Mouse (Mus musculus) small intestine, adult 2 months (tissue): Measurements from ENCODE around the gene Tmf1.

ENCODE experiments used
- CTCF ChIP-seq: fragments of 200-500 bp; IDR thresholded peaks from 2 replicates; pipeline ENCODE4 v1.5.1; 2012; ENCODE audit warnings: low read depth, mild to moderate bottlenecking, control low read depth, inconsistent platforms, low read length, moderate library complexity, mixed read lengths; ENCODE audit not compliant: insufficient replicate concordance, insufficient read length; ENCODE audit errors: extremely low read depth
- POLR2A ChIP-seq: fragments of 200-500 bp; IDR thresholded peaks from 2 replicates; pipeline ENCODE4 v1.6.1; 2012; ENCODE audit warnings: low read depth, mild to moderate bottlenecking, control low read depth, inconsistent platforms, low read length, moderate library complexity

DNA sequence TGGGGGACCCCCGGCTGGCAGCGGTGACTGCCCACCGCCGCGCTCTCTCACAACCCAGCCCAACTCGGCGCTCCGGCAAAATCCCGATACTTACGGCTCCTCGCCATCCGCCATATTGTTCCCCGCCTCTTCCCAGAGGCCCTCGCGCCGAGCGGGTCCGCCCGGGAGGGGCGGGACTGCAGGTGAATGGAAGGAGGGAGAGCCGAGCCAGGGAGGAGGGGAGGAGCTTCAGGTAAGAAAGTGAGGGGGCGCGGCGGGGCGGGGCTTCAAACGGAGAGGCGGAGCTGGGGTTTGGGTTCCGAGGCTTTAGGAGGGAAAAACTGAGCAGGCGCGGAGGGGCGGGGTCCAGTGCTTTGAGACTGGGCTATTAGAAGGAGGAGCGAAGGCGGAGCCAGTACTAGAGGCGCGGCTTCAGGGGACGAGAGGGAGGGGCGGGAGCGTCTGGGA is 26.5 kb upstream of the Tmf1 start, which contains the start of gene Uba3:
- no peak for TF ChIP-seq CTCF
- peak; percentile 68; the same call in 1 of the 2 replicates for TF ChIP-seq POLR2A
